Mouse (Mus musculus) liver, adult 2 months (tissue): ENCODE measurements around the gene Creb5.

ENCODE experiments used
- CTCF ChIP-seq: fragments of 200-500 bp; IDR thresholded peaks from 2 replicates; pipeline ENCODE4 v1.5.1; 2011; ENCODE audit warnings: low read depth, low read length, control low read depth
- POLR2A ChIP-seq: fragments of 200-500 bp; IDR thresholded peaks from 2 replicates; pipeline ENCODE4 v1.6.1; 2011; ENCODE audit warnings: low read length, control low read depth; ENCODE audit not compliant: insufficient read depth; ENCODE audit errors: extremely low read depth

- no peak for TF ChIP-seq POLR2A
- TF ChIP-seq CTCF, result no peak
These were observed 366.8 kb downstream of the Creb5 start for GRCm38 (mm10) chr6:53653706-53654360.
